Mouse (Mus musculus): ENCODE results near the gene Lyrm7.

Gene Lyrm7

DNA sequence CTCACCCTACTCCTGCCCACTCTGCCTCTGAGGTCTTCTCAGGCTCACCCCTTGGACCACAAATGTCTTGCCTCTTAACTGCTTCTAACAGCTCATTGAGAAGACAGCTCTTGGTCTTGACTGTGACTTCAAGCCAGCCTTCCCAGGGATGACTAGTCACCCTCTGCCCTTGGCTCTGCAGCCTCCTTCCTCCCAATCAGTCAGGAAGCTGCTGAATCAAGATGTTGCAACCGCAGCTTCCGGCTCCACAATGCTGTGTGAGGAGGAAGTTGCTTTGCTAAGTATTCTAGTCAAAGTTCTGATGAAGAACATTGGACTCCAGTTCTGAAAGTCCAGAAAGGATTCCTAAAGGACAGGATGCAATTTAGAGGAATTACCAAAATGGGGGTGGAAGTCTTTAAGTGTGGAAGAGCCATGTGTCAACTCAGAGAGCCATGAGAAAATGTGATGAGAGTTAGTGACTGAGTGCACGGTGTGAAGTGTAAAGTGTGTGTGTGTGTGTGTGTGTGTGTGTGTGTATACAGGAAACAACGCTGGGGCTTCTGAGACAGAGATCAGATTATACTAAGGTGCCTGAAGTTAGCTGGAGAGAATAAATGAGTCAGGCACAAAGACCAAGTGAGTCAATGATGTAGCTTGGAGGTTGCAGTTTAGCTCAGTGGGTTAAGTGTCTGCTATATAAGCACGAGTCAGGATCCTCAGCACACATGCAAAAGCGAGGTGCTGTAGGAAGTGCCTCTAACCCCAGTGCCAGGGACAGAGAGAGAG, 58.7 kb downstream of the Lyrm7 start:
- DNase-seq = peak; percentile 61

DNA sequence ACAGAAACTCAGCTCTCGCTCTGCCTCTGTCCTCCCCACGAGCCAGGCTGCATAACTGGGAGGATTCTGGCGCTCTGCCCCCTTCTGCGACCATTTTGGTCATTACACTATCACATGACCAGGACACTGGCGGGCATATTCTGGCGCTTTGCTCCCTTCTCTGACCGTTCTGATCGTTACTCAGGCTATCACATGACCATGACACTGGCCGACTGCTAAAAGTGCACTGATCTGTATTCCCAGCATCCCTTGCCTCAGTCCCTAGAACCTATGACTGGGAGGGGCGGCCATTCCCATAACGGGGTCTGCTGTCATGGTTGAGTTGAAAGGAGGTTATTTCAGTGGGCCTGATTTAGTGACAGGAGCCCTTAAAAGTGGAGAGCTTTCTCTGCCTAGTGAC, 64.2 kb downstream of the Lyrm7 start:
- no peak for DNase-seq

DNA sequence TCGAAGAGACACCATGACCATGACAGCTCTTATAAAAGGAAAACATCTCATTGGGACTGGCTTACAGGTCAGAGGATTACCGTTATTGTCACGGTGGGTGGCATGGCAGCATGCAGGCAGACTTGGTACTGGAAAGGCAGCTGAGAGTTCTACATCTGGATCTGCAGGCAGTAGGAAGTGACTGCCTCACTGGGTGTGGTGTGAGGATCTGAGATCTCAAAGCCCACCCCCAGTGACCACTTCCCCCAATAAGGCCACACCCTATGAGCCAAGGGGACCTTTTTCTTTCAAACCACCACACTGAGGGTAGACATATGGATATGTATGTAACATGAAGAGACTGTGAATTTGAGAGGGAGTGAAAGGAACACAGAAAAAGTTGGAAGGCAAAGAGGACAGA, 66.0 kb downstream of the Lyrm7 start:
- DNase-seq = no peak

DNA sequence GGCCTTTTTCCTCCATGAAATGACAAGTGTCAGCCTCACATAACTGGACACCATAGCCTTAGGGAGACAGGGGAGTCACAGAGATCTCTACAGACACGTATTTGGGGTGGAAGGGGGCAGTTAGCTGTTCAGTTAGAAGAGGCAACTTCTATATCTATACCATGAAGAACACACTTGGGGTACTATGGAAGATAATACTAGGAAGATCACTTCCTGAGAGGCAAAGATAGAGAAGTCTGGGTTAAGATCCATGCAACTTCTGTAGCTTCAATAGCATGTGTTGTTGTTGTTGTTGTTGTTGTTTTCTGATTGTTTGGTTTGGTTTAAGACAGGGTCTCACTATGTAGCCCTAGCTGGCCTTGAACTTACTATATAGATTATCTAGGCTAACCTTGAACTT, 67.5 kb downstream of the Lyrm7 start:
- no peak for DNase-seq

DNA sequence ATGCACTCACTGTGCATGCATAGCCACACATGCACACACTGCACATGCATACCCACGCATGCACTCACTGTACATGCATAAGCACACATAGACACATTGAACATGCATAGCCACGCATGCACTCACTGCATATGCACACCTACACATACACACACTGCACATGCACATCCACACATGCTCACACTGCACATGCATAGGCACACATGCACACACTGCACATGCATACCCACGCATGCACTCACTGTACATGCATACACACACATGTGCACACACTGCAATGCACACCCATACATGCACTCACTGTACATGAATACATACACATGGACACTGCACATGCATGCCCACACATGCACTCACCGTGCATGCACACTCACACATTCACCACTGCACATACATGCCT, 69.3 kb downstream of the Lyrm7 start:
- DNase-seq = no peak

DNA sequence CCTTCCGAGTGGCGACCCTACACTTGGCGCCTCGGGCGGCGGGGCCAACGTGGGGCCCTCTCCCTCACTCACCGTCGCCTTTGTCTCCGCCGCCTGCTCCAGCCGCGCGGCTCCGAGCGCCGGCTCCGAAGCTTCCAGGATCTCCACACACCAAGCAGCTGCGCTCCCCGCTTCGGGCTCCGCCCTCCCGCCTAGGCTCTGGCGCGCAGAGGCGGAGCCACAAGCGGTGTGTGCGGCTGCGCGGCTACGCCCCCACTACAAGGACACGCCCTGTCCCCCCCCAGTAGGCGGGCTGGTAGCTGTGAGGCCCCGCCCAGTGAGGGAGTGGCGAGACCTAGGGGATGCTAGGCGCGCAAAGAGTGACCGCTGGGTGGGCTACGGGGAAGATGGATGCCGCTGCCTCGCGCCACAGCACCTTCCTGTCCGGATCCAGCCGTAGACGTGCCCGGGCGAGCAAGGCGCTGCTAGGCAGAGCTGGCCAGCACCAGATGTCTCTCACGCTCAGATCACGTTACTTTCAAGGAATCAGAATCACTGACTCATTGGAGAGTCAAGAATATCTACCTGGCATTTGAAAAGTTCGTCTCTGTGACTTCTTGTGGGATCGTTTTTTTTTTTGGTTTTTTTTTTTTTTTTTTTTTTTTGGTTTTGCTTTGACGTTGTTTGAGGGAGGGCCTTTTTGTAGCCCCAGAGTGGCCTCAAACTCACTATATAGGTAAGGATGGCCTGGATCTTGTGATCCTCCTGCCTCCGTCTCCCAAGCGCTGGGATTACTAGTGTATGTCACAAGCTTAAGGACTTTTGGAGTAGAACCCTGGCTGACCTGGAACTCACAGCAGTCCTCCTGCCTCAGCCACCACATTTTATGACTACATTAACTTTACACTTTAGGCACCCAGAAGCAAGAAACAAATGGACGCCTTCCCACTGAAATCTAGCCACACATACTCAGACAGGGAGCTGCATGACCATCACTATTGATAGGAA, 72.9 kb downstream of the Lyrm7 start, which contains the start of gene Cdc42se2:
Gene Cdc42se2 (minus strand): TSS at position 188 of the 987 bp plus-strand sequence.
- DNase-seq = peak; percentile 97

DNA sequence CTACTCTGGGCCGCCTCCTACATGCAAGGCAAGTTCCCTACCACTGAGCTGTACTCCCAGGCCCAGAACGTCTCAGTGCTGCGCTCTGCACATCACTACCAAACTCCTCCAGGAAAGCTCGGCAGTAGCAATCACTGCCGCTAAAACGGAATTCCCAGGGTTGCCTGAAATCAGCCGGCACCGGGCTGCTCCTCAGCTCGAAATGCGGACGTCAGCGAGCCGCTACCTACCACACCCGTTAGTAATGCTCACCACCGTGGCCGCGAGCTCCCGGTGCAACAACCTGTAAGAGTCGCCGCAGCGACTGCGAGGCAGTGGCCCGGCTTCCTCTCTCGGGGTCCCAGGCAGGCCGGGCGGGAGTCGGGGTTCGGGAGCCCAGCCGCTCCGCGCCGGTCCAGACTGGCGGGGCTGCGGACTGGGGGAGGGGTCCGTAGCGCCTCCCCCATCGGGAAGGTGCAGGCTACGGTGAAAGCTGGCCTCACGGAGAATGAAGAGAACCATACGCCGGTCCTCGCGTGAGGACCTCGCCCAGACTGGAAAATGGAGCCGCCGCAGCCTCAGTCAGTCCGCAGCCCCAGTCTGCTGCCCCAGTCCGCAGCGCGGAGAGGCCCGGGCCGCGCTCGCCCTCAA, 73.7 kb downstream of the Lyrm7 start:
- peak; percentile 71 for DNase-seq

DNA sequence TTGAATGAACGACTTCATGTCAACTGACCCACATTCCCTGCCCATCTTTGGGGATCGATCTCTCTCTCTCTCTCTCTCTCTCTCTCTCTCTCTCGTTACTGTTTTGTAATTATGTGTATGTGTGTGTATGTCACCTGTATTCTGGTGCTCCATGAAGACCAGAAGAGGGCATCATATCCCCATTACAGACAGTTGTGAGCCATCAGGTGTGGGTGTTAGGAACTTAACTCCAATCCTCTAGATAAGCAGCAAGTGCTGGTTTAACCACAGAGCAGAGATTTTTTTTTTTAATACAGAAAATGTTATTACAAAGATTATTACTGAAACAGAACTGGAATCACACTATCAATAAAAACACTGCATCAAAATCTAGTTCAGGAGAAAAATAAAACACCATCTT, 75.2 kb downstream of the Lyrm7 start:
- no peak for DNase-seq

DNA sequence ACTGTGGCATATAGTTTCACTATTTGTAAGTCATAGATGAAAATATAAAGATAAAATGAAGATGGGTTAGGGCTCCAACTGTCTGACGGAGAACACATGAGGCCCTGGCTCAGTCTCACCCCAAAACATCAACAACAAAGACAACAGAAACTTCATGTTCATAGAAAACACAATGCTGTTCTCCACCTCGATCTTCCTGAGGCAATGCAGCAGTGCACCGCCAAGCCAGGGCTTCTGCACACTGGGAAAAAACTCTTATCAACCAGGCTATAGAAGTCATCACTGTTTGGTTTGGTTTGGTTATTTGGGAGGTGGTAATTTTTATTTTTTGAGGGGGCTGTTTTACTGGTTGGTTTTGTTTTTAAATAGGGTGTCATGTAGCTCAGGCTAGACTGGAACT, 76.3 kb downstream of the Lyrm7 start:
- no peak for DNase-seq

DNA sequence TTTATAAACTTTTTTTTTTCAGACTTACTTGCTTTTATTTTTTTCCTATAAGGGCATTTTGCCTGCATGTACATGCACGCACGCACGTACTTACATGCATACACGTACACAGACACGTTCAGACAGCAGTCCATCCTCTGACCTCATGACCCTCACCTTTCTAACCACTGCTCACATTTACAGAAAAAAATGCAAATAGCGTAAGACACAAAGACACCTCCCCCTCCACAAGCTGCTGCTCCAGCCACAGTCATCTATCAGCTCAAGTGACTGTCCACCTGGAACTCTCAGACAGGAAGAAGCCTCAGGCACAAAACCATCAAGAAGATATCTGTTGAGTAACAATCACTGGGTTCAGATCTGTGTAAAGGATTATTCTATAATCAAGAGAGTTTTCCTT, 78.5 kb downstream of the Lyrm7 start:
- DNase-seq = no peak

DNA sequence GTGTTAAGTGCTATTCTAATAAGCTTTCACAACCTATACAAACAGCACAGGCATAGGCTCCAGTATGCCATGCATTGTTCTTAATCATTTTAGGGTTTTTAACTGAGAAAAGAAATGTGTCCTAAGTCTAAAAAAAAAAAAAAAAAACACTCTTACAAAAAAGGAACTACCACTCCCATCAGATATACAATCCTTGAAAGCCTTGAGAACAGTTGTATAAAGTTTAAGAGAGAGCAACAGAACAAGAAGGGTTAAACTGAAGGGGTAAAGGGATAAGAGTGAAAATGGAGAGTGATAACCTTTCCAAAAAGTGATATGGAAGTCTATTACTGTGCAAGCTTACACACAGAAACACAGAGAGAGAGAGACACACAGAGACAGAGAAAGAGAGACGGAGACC, 80.8 kb downstream of the Lyrm7 start:
- DNase-seq = no peak

DNA sequence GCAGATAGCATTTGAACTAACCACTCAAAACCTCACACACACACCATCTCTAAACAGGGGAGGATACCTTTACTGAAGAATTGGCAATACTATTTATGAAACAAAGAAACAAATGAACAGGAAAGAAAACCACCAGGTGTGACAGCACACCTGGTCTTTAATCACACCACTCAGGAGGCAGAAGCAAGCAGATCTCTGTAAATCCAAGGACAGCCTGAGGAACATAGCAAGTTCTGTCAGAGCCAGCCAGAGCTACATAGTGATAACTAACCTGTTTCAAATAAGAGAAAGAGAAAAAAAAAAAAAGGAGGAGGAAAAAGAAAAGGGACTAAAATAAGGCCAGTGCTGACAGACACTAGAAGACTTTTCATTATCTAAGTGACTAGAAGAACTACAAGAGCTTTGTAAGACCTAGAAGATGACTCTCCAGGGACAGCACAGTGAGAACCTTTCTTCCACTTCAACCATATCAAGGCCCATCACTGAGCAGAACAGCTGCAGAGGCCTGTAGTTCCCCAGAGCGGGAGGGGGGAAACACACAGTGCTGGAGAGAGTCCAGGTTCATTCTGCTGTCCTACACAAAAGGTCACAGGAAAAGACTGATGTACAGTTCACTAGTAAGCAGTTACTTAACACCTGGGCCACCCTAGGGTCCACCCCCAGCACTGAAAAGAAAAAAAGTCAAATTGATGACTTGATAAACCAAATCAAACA, 82.4 kb downstream of the Lyrm7 start:
- no peak for DNase-seq

DNA sequence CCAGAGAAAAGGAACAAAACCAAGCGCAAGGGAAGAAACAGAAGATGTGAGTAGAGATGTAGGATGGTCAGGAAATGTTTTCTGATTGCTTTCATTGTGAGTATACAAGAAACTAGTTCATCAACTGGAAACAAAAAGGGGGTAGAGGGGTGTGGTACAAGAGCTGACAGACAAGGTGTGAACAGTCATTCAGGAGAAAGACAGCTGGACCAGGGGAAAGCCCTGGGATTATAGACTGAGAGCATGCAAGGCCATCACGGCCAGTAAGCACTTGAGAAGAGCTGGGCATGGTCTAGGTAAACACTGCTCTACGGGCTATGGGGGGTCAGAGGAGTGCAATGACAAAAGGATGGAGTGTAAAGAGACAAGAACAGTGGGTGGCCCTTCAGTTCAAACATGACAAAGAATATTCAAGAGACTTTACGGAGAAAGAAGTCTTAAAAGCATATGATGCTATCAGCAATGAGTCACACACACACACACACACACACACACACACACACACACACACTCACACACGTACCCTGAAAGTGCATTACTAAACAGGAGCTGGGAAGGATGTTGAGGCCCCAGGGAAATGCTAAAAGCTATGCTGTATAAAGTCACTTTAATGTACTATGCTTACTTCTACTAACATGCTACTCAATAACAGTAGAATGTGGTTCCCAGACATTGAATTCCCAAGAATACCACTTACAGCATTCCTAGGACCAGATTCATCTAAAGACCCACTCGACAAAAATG, 83.2 kb downstream of the Lyrm7 start:
- DNase-seq = no peak

All from liver (tissue).